Mouse (Mus musculus): ENCODE results near the gene Gm5105. TPM values are rescaled to one million over a fixed set of nuclear protein-coding genes. Genes with fewer than 3 reads are reported as not detected.

Gm5105 gene
- total and polyA plus RNA-seq, 2 experiments from 2014 or later = 0.11 TPM; not detected in 1

DNA sequence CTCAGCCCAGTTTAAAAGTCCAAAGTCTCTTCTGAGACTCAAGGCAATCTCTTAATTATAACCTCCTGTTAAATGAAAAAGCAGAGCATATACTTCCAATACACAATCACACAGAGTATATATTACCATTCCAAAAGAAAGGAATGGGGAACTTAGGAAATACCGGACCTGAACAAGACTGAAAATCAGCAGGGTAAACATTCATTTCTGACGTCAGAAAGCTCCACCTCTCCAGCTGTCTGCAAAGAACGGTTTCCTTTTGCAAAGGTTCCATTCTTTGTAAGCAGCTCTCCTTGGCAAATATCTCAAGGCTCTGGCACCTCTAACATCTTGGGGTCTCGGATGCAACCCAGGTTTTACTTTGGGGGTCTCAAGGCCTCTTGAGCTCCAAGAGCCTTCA is 54.8 kb downstream of the Gm5105 start:
- ATAC-seq (ENCODE audit: low FRiP score) = no peak
- DNase-seq (ENCODE audit: low spot score) = no peak
- H3K4me1 ChIP-seq (ENCODE audit: insufficient read depth, low read length) = no peaks in the 10 kb centered on the region
- no peaks in the 10 kb centered on the region for H3K9me3 ChIP-seq (ENCODE audit: low read length)
- no peak overlapping the region for H3K27ac ChIP-seq (ENCODE audit: low read depth, low read length)
- no peak overlapping the region for H3K4me2 ChIP-seq (ENCODE audit: low read depth, low read length, poor library complexity, severe bottlenecking)
- WGBS = 70% methylated on average over 4 of the region's 4 CpGs
- H3K9ac ChIP-seq (replicated peaks; ENCODE audit: low read length, poor library complexity, severe bottlenecking) = no peak overlapping the region
- no peaks in the 10 kb centered on the region for H3K36me3 ChIP-seq (ENCODE audit: insufficient read depth, low read length)
- H3K27me3 ChIP-seq (ENCODE audit: insufficient read depth, low read length) = no peaks in the 10 kb centered on the region
- TF ChIP-seq CTCF (IDR thresholded peaks at IDR 0.05) = no peak
- no peak overlapping the region for H3K4me3 ChIP-seq (ENCODE audit: low read depth, low read length)

DNA sequence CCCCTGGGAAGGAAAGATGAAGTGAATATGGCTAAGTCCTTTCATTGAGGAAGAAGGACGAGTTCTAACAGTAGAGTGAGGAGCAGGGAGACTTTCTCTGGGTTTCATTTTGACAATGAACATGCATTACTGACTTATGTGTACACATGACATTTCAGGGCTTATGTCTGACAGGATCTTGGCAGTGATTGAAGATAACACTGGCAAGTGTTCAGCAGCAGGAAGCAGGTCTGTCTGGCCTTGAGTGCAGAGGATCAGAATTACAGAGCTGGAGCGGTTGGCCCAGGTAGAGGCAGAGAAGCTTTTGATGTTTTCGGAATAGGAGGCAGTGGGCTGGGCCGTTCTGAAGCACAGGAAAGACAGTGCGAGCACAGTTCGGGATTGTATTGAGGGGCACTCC is 59.0 kb downstream of the Gm5105 start:
- H3K4me2 ChIP-seq (ENCODE audit: low read depth, low read length, poor library complexity, severe bottlenecking) = no peak overlapping the region
- H3K27me3 ChIP-seq (ENCODE audit: insufficient read depth, low read length) = no peaks in the 10 kb centered on the region
- no peak for TF ChIP-seq CTCF (IDR thresholded peaks at IDR 0.05)
- no peak for DNase-seq (ENCODE audit: low spot score)
- H3K9ac ChIP-seq (replicated peaks; ENCODE audit: low read length, poor library complexity, severe bottlenecking) = no peak overlapping the region
- ATAC-seq (ENCODE audit: low FRiP score) = no peak
- H3K27ac ChIP-seq (ENCODE audit: low read depth, low read length) = no peak overlapping the region
- no peaks in the 10 kb centered on the region for H3K4me1 ChIP-seq (ENCODE audit: insufficient read depth, low read length)
- H3K9me3 ChIP-seq (ENCODE audit: low read length) = no peaks in the 10 kb centered on the region
- H3K4me3 ChIP-seq (ENCODE audit: low read depth, low read length) = no peak overlapping the region
- H3K36me3 ChIP-seq (ENCODE audit: insufficient read depth, low read length) = no peaks in the 10 kb centered on the region
- WGBS = 83% methylated on average over 6 of the region's 6 CpGs

DNA sequence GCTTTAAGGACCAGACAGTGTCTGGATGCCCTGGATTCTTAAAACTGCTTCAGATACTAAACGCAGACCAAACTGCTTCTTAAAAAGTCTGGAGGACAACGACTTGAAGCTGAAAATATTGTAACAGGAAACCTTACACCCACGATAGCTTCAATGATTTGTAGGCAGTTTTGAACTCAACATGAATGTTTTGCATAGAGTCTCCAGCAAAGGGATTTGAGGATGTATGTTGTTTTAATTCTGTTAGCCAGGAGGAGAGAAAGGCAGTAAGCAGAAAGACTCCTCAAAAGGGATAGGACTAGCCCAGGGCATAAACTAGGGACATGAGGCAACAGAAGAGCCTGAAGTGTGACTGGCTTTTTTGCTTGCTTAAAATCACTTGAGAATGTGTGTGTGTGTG is 60.3 kb downstream of the Gm5105 start:
- no peak for TF ChIP-seq CTCF (IDR thresholded peaks at IDR 0.05)
- Histone ChIP-seq H3K36me3 (ENCODE audit: insufficient read depth, low read length) (no peaks in the 10 kb centered on the region), H3K9me3 (ENCODE audit: low read length) (no peaks in the 10 kb centered on the region), H3K4me1 (ENCODE audit: insufficient read depth, low read length) (no peaks in the 10 kb centered on the region), H3K9ac (replicated peaks; ENCODE audit: low read length, poor library complexity, severe bottlenecking) (no peak overlapping the region), H3K27me3 (ENCODE audit: insufficient read depth, low read length) (no peaks in the 10 kb centered on the region), H3K4me2 (ENCODE audit: low read depth, low read length, poor library complexity, severe bottlenecking) (no peak overlapping the region), H3K4me3 (ENCODE audit: low read depth, low read length) (no peak overlapping the region), H3K27ac (ENCODE audit: low read depth, low read length) (no peak overlapping the region; the same call in 1 of the 2 replicates)
- ATAC-seq (ENCODE audit: low FRiP score) (no peak), DNase-seq (ENCODE audit: low spot score) (no peak)
- WGBS = 82% methylated on average over 3 of the region's 3 CpGs

DNA sequence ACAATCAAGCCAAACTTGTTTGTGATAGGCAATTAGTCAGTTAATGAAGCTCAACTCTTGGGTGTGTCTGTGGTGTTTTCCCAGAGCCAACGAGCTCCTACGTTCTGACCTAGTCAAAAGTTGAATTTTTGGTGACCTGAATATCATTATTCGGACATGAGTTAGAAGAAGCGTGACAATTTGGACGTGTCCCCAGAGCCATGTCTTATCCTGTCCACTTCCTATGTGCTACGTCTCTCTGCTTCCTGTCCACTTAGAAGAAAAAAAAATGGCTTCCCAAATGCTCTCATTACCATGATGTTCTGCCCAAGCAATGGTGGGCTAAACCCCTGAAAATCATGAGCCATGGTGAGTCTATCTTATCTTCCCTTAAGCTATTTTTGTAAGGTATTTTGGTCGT is 63.9 kb downstream of the Gm5105 start:
- no peaks in the 10 kb centered on the region for H3K27me3 ChIP-seq (ENCODE audit: insufficient read depth, low read length)
- H3K4me2 ChIP-seq (ENCODE audit: low read depth, low read length, poor library complexity, severe bottlenecking) = no peak overlapping the region
- WGBS = 92% methylated on average over 7 of the region's 7 CpGs
- no peak overlapping the region for H3K27ac ChIP-seq (ENCODE audit: low read depth, low read length)
- no peaks in the 10 kb centered on the region for H3K9me3 ChIP-seq (ENCODE audit: low read length)
- no peak for TF ChIP-seq CTCF (IDR thresholded peaks at IDR 0.05)
- ATAC-seq (ENCODE audit: low FRiP score) = no peak
- no peaks in the 10 kb centered on the region for H3K36me3 ChIP-seq (ENCODE audit: insufficient read depth, low read length)
- H3K9ac ChIP-seq (replicated peaks; ENCODE audit: low read length, poor library complexity, severe bottlenecking) = no peak overlapping the region
- no peak for DNase-seq (ENCODE audit: low spot score)
- H3K4me1 ChIP-seq (ENCODE audit: insufficient read depth, low read length) = no peaks in the 10 kb centered on the region
- H3K4me3 ChIP-seq (ENCODE audit: low read depth, low read length) = no peak overlapping the region

DNA sequence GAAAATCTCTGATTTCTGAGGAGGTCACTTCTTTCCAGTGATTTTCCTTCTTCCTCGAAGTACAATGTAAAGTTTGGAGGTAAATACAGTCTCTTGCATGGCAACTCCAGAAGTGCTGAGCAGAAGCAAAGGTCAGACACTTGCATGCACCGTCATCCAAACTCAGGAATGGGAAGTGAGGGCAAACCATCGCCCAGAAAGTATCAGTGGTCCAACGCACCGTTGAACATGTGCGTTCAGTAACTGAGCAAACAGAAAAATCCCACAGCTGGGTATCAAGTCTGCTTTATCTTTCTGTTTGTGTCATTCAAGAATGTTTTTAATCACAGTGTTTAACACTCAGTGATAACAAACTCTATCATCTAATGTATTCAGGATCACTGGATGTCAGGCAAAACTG is 64.6 kb downstream of the Gm5105 start:
- H3K4me1 ChIP-seq (ENCODE audit: insufficient read depth, low read length) = no peaks in the 10 kb centered on the region
- no peak overlapping the region for H3K4me2 ChIP-seq (ENCODE audit: low read depth, low read length, poor library complexity, severe bottlenecking)
- no peak for TF ChIP-seq CTCF (IDR thresholded peaks at IDR 0.05)
- 87% methylated on average over 6 of the region's 6 CpGs for WGBS
- no peaks in the 10 kb centered on the region for H3K27me3 ChIP-seq (ENCODE audit: insufficient read depth, low read length)
- no peaks in the 10 kb centered on the region for H3K36me3 ChIP-seq (ENCODE audit: insufficient read depth, low read length)
- H3K9ac ChIP-seq (replicated peaks; ENCODE audit: low read length, poor library complexity, severe bottlenecking) = no peak overlapping the region
- no peaks in the 10 kb centered on the region for H3K9me3 ChIP-seq (ENCODE audit: low read length)
- H3K27ac ChIP-seq (ENCODE audit: low read depth, low read length) = no peak overlapping the region
- DNase-seq (ENCODE audit: low spot score) (no peak), ATAC-seq (ENCODE audit: low FRiP score) (no peak)
- no peak overlapping the region for H3K4me3 ChIP-seq (ENCODE audit: low read depth, low read length)

DNA sequence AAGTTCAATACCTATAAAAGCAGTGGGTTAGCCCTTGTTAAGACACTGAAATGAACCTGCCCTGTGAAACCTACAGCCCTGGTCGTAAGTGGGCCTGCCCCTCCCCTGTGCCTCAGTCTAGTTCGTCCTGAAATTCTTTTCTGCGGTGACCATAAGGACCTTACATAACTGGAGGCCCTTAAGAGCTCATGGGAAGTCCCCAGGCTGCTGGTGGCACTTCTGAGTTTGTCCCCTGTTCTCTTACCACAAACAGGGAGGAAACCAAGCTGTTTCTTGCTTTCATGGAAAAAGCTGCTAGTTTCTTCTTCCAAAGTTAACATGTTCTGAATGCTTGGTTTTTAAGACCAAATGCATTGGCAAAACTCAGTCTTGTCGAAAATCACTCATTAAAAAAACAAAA is 65.3 kb downstream of the Gm5105 start:
- Histone ChIP-seq H3K4me3 (ENCODE audit: low read depth, low read length) (no peak overlapping the region), H3K27ac (ENCODE audit: low read depth, low read length) (no peak overlapping the region), H3K4me1 (ENCODE audit: insufficient read depth, low read length) (no peaks in the 10 kb centered on the region), H3K9me3 (ENCODE audit: low read length) (no peaks in the 10 kb centered on the region), H3K4me2 (ENCODE audit: low read depth, low read length, poor library complexity, severe bottlenecking) (no peak overlapping the region), H3K27me3 (ENCODE audit: insufficient read depth, low read length) (no peaks in the 10 kb centered on the region), H3K9ac (replicated peaks; ENCODE audit: low read length, poor library complexity, severe bottlenecking) (no peak overlapping the region), H3K36me3 (ENCODE audit: insufficient read depth, low read length) (no peaks in the 10 kb centered on the region)
- DNase-seq (ENCODE audit: low spot score) (no peak), ATAC-seq (ENCODE audit: low FRiP score) (no peak)
- 76% methylated on average over 4 of the region's 4 CpGs for WGBS
- no peak for TF ChIP-seq CTCF (IDR thresholded peaks at IDR 0.05)

DNA sequence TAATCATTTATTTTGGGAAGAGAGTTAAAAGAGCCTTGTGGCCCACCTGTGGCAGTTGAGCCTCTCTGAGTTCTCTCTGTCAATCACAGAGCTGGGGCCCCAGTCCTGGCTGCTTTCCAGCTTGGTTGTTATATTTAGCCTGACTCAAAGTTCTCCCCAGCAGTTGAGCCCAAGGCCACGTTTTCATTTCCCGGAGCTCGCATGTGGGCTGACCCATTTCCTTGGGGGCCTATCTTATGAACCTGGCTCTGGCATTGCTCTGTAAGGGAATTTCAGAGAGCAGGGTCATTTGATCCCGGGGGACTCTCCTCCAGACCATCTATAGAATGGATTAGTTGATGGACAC is 66.5 kb downstream of the Gm5105 start:
- Histone ChIP-seq H3K4me1 (ENCODE audit: insufficient read depth, low read length) (no peaks in the 10 kb centered on the region), H3K4me2 (ENCODE audit: low read depth, low read length, poor library complexity, severe bottlenecking) (no peak overlapping the region), H3K27ac (ENCODE audit: low read depth, low read length) (no peak overlapping the region), H3K27me3 (ENCODE audit: insufficient read depth, low read length) (no peaks in the 10 kb centered on the region), H3K4me3 (ENCODE audit: low read depth, low read length) (no peak overlapping the region), H3K9ac (replicated peaks; ENCODE audit: low read length, poor library complexity, severe bottlenecking) (no peak overlapping the region), H3K36me3 (ENCODE audit: insufficient read depth, low read length) (no peaks in the 10 kb centered on the region), H3K9me3 (ENCODE audit: low read length) (no peaks in the 10 kb centered on the region)
- no peak for ATAC-seq (ENCODE audit: low FRiP score)
- no peak for TF ChIP-seq CTCF (IDR thresholded peaks at IDR 0.05)
- DNase-seq (ENCODE audit: low spot score) = no peak
- WGBS = 70% methylated on average over 4 of the region's 4 CpGs

All from midbrain, postnatal 0 days (tissue).